Mouse (Mus musculus) brain, embryonic 18.5 days (tissue): ENCODE results near the gene Ltbp3.

Source experiments
- DNase-seq: peaks from one replicate; pipeline ENCODE4 v3.0.0-alpha.2; 2012; ENCODE audit warnings: low read depth, low spot score

Gene Ltbp3

GRCm38 (mm10) chr19:5804371-5804899, 63.7 kb downstream of the Ltbp3 start:
- no peak for DNase-seq

GRCm38 (mm10) chr19:5806051-5806808, 65.5 kb downstream of the Ltbp3 start:
- no peak for DNase-seq

- DNase-seq: no peak
These were observed 66.1 kb downstream of the Ltbp3 start for GRCm38 (mm10) chr19:5806809-5807205.

GRCm38 (mm10) chr19:5807740-5808139, 67.0 kb downstream of the Ltbp3 start:
- no peak for DNase-seq
